ENCODE assay signal across 8 mouse cellular contexts in genomic region chr4:88032151-88033098, GRCm38 (mm10). TPM values are rescaled to one million over a fixed set of nuclear protein-coding genes. Genes with fewer than 3 reads are reported as not detected.
DNase-seq lines count a peak whose midpoint lies in the region; ATAC-seq lines count a peak whose summit lies in the region.

No protein-coding gene starts in this region.

- 1% methylated on average over 82 of the region's 100 CpGs for WGBS in embryonic facial prominence, embryonic 15.5 days
- WGBS in heart, embryonic 13.5 days: under 1% methylated on average over 82 of the region's 100 CpGs
- WGBS in liver, embryonic 13.5 days (ENCODE audit: insufficient replicate concordance): under 1% methylated on average over 85 of the region's 100 CpGs
- WGBS in neural tube, embryonic 11.5 days: under 1% methylated on average over 74 of the region's 100 CpGs

- no peaks in the 10 kb centered on the region for H3K27me3 ChIP-seq in embryonic facial prominence, embryonic 15.5 days
- H3K27me3 ChIP-seq in heart, embryonic 13.5 days (replicated peaks): no peaks in the 10 kb centered on the region
- H3K27me3 ChIP-seq in liver, embryonic 13.5 days: peaks cover 13% of the 10 kb centered on the region; the same call in 1 of the 2 replicates
- no peaks in the 10 kb centered on the region for H3K27me3 ChIP-seq in neural tube, embryonic 11.5 days (ENCODE audit: control insufficient read depth, insufficient read depth, low read length)

- peak overlapping the region; percentile 97 for H3K27ac ChIP-seq in embryonic facial prominence, embryonic 15.5 days (replicated peaks)
- peak overlapping the region; percentile 96 for H3K27ac ChIP-seq in heart, embryonic 13.5 days (replicated peaks)
- H3K27ac ChIP-seq in liver, embryonic 13.5 days: peak overlapping the region; percentile 86
- peak overlapping the region; percentile 95 for H3K27ac ChIP-seq in neural tube, embryonic 11.5 days (ENCODE audit: low read depth, low read length)

- ATAC-seq in embryonic facial prominence, embryonic 15.5 days (ENCODE audit: insufficient number of reproducible peaks, low FRiP score, low TSS enrichment, low read depth): peak; percentile 71
- peak; percentile 19 for ATAC-seq in heart, embryonic 13.5 days (ENCODE audit: extremely low read depth, insufficient number of reproducible peaks, low FRiP score, low TSS enrichment)
- ATAC-seq in liver, embryonic 13.5 days (ENCODE audit: low read depth): peak; percentile 59
- ATAC-seq in neural tube, embryonic 11.5 days (ENCODE audit: insufficient read depth, low FRiP score, low TSS enrichment): peak; percentile 79

- peak; percentile 76 for DNase-seq in CD4-positive helper T cell, adult 2 months (ENCODE audit: low read depth, low spot score)
- peak; percentile 55 to 62 for DNase-seq in adrenal gland, postnatal 36 days
- peak; percentile 69 for DNase-seq in kidney, postnatal 10 days
- DNase-seq in liver, embryonic 13.5 days: peak; percentile 28
- peak; percentile 77 for DNase-seq in neural tube, embryonic 11.5 days (ENCODE audit: low spot score)
- peak; percentile 67 for DNase-seq in testis, postnatal 10 days (ENCODE audit: low spot score)

- H3K4me2 ChIP-seq in embryonic facial prominence, embryonic 15.5 days (replicated peaks): peak overlapping the region; percentile 87
- peak overlapping the region; percentile 98 for H3K4me2 ChIP-seq in heart, embryonic 13.5 days
- H3K4me2 ChIP-seq in liver, embryonic 13.5 days: peak overlapping the region; percentile 99
- peak overlapping the region; percentile 81 for H3K4me2 ChIP-seq in neural tube, embryonic 11.5 days (ENCODE audit: low read depth)

- peak overlapping the region; percentile 77 for H3K4me3 ChIP-seq in embryonic facial prominence, embryonic 15.5 days (replicated peaks)
- peak overlapping the region; percentile 90 for H3K4me3 ChIP-seq in heart, embryonic 13.5 days
- H3K4me3 ChIP-seq in liver, embryonic 13.5 days (replicated peaks): peak overlapping the region; percentile 80
- peak overlapping the region; percentile 79 for H3K4me3 ChIP-seq in neural tube, embryonic 11.5 days (ENCODE audit: low read depth, low read length)

- no peaks in the 10 kb centered on the region for H3K9me3 ChIP-seq in embryonic facial prominence, embryonic 15.5 days (replicated peaks)
- H3K9me3 ChIP-seq in heart, embryonic 13.5 days: no peaks in the 10 kb centered on the region
- H3K9me3 ChIP-seq in liver, embryonic 13.5 days (replicated peaks): no peaks in the 10 kb centered on the region
- H3K9me3 ChIP-seq in neural tube, embryonic 11.5 days (ENCODE audit: control insufficient read depth, low read length): no peaks in the 10 kb centered on the region

- no peaks in the 10 kb centered on the region for H3K36me3 ChIP-seq in embryonic facial prominence, embryonic 15.5 days
- peaks cover 7% of the 10 kb centered on the region; the same call in 1 of the 2 replicates for H3K36me3 ChIP-seq in heart, embryonic 13.5 days
- no peaks in the 10 kb centered on the region for H3K36me3 ChIP-seq in liver, embryonic 13.5 days
- H3K36me3 ChIP-seq in neural tube, embryonic 11.5 days (ENCODE audit: control insufficient read depth, insufficient read depth, low read length): no peaks in the 10 kb centered on the region; the same call in 1 of the 2 replicates

- peaks cover 22% of the 10 kb centered on the region; the same call in 1 of the 2 replicates for H3K4me1 ChIP-seq in embryonic facial prominence, embryonic 15.5 days
- H3K4me1 ChIP-seq in heart, embryonic 13.5 days: peaks cover 41% of the 10 kb centered on the region
- H3K4me1 ChIP-seq in liver, embryonic 13.5 days (replicated peaks): peaks cover 37% of the 10 kb centered on the region
- H3K4me1 ChIP-seq in neural tube, embryonic 11.5 days (ENCODE audit: control insufficient read depth, insufficient read depth, low read length): peaks cover 13% of the 10 kb centered on the region

- peak overlapping the region; percentile 37 for H3K9ac ChIP-seq in embryonic facial prominence, embryonic 15.5 days
- H3K9ac ChIP-seq in heart, embryonic 13.5 days: peak overlapping the region; percentile 94
- H3K9ac ChIP-seq in liver, embryonic 13.5 days: peak overlapping the region; percentile 76
- peak overlapping the region; percentile 91 for H3K9ac ChIP-seq in neural tube, embryonic 11.5 days (ENCODE audit: low read length)

RNA-seq across cellular contexts. Expression of gene Mllt3, which starts 0.7 kb away (rescaled TPM):
- 10 to 100 TPM; 23.0 to 24.9 TPM for total RNA-seq in adrenal gland, postnatal 36 days (2021)
- 54.3 and 56.4 TPM in 2 replicates for polyA plus RNA-seq in embryonic facial prominence, embryonic 15.5 days (2015; fragmentation: Nextera tagmentation; extraction: Ambion mirVana)
- polyA plus RNA-seq in heart, embryonic 13.5 days (2015; fragmentation: Nextera tagmentation; extraction: Ambion mirVana): 40.1 and 43.9 TPM in 2 replicates
- polyA plus RNA-seq in liver, embryonic 13.5 days (2015; fragmentation: Nextera tagmentation; extraction: Ambion mirVana): 107 and 116 TPM in 2 replicates
- 72.4 and 77.3 TPM in 2 replicates for polyA plus RNA-seq in neural tube, embryonic 11.5 days (2014; fragmentation: Nextera tagmentation; extraction: Ambion mirVana)

Comparison
In these comparisons a context has a peak if more than half of its experiments do, and no peak if none do; other contexts are left out.
1. Peak in every context shown above with its lines: DNase-seq, ATAC-seq, H3K4me3 ChIP-seq and H3K27ac ChIP-seq.
2. ATAC-seq: peak in every context shown above with its lines; median percentile 79 in neural tube, embryonic 11.5 days; 71 in embryonic facial prominence, embryonic 15.5 days; 59 in liver, embryonic 13.5 days; 19 in heart, embryonic 13.5 days.
3. H3K9ac ChIP-seq: peak in every context shown above with its lines; median percentile 94 in heart, embryonic 13.5 days; 91 in neural tube, embryonic 11.5 days; 76 in liver, embryonic 13.5 days; 37 in embryonic facial prominence, embryonic 15.5 days.